Mouse (Mus musculus): ENCODE data around the gene Morc2b. TPM values are rescaled to one million over a fixed set of nuclear protein-coding genes. Genes with fewer than 3 reads are reported as not detected.

Morc2b gene
- polyA plus RNA-seq, 1 experiment, result 0.04 TPM

GRCm38 (mm10) chr17:33091630-33092029 is 47.9 kb downstream of the Morc2b start:
- peaks cover 8% of the 10 kb centered on the region for H3K79me3 ChIP-seq (ENCODE audit: low read depth)
- no peak overlapping the region for H3K4me3 ChIP-seq (ENCODE audit: insufficient read depth, poor library complexity, severe bottlenecking)
- TF ChIP-seq CEBPB (IDR thresholded peaks at IDR 0.05; ENCODE audit: low read depth) (no peak), CTCF (IDR thresholded peaks at IDR 0.05; ENCODE audit: control insufficient read depth, insufficient read depth, insufficient read length) (no peak), MYOG (IDR thresholded peaks at IDR 0.05; ENCODE audit: control insufficient read depth, extremely low read depth, insufficient read length) (no peak), MAX (IDR thresholded peaks at IDR 0.05) (no peak)
- H3K79me2 ChIP-seq (ENCODE audit: control insufficient read depth, insufficient read depth), result peaks cover 33% of the 10 kb centered on the region
- H3K36me3 ChIP-seq (ENCODE audit: control insufficient read depth, insufficient read depth), result no peaks in the 10 kb centered on the region
- H3ac ChIP-seq (ENCODE audit: control insufficient read depth, insufficient read length, low read depth), result no peak overlapping the region
- no peaks in the 10 kb centered on the region for H3K27me3 ChIP-seq (ENCODE audit: control insufficient read depth, insufficient read depth, insufficient read length)

GRCm38 (mm10) chr17:33089220-33089949 is 50.1 kb downstream of the Morc2b start, which contains the start of gene Zfp563:
TSS of gene Zfp563 (plus strand) at chr17:33089310.
- H3K79me3 ChIP-seq (ENCODE audit: low read depth), result peaks cover 3% of the 10 kb centered on the region
- H3K4me3 ChIP-seq (ENCODE audit: insufficient read depth, poor library complexity, severe bottlenecking), result peak within 1 kb of the TSS; percentile 41
- H3K79me2 ChIP-seq (ENCODE audit: control insufficient read depth, insufficient read depth), result peaks cover 16% of the 10 kb centered on the region
- H3ac ChIP-seq (ENCODE audit: control insufficient read depth, insufficient read length, low read depth), result peak within 1 kb of the TSS; percentile 77
- no peaks in the 10 kb centered on the region for H3K27me3 ChIP-seq (ENCODE audit: control insufficient read depth, insufficient read depth, insufficient read length)
- no peaks in the 10 kb centered on the region for H3K36me3 ChIP-seq (ENCODE audit: control insufficient read depth, insufficient read depth)
- no peak for TF ChIP-seq CEBPB (IDR thresholded peaks at IDR 0.05; ENCODE audit: low read depth)
- no peak for TF ChIP-seq CTCF (IDR thresholded peaks at IDR 0.05; ENCODE audit: control insufficient read depth, insufficient read depth, insufficient read length)
- TF ChIP-seq MYOD1 (IDR thresholded peaks at IDR 0.05; ENCODE audit: control insufficient read depth, insufficient read length, low read depth), result no peak
- TF ChIP-seq MAX (IDR thresholded peaks at IDR 0.05), result no peak
- no peak for TF ChIP-seq USF1 (IDR thresholded peaks at IDR 0.05; ENCODE audit: low read depth)
- TF ChIP-seq MYOG (IDR thresholded peaks at IDR 0.05; ENCODE audit: control insufficient read depth, extremely low read depth, insufficient read length), result no peak
- TF ChIP-seq FOSL1 (IDR thresholded peaks at IDR 0.05; ENCODE audit: insufficient read depth, low read length, poor library complexity, severe bottlenecking), result no peak

GRCm38 (mm10) chr17:33067958-33068357 is 71.5 kb downstream of the Morc2b start, which contains the start of gene 4921501E09Rik:
TSS of gene 4921501E09Rik (minus strand) at chr17:33068058.
- Histone ChIP-seq H3K79me2 (ENCODE audit: control insufficient read depth, insufficient read depth) (no peaks in the 10 kb centered on the region), H3K4me3 (ENCODE audit: insufficient read depth, poor library complexity, severe bottlenecking) (no peak within 1 kb of the TSS), H3K36me3 (ENCODE audit: control insufficient read depth, insufficient read depth) (no peaks in the 10 kb centered on the region), H3K27me3 (ENCODE audit: control insufficient read depth, insufficient read depth, insufficient read length) (peaks cover 3% of the 10 kb centered on the region), H3K79me3 (ENCODE audit: low read depth) (no peaks in the 10 kb centered on the region), H3ac (ENCODE audit: control insufficient read depth, insufficient read length, low read depth) (no peak within 1 kb of the TSS)
- TF ChIP-seq USF1 (IDR thresholded peaks at IDR 0.05; ENCODE audit: low read depth) (no peak), CTCF (IDR thresholded peaks at IDR 0.05; ENCODE audit: control insufficient read depth, insufficient read depth, insufficient read length) (no peak), FOSL1 (IDR thresholded peaks at IDR 0.05; ENCODE audit: insufficient read depth, low read length, poor library complexity, severe bottlenecking) (no peak), MYOD1 (IDR thresholded peaks at IDR 0.05; ENCODE audit: control insufficient read depth, insufficient read length, low read depth) (no peak), MYOG (IDR thresholded peaks at IDR 0.05; ENCODE audit: control insufficient read depth, extremely low read depth, insufficient read length) (no peak)

Other genes starting within 250 kb of the Morc2b start
- gene Zfp870, start 248.0 kb downstream of the Morc2b start, polyA plus RNA-seq (2012; fragmentation: generic; extraction: Trizol), result 0.99 TPM
- 0.02 TPM for gene Cyp4f14, start 222.3 kb downstream of the Morc2b start, polyA plus RNA-seq (2012; fragmentation: generic; extraction: Trizol)
- 1.5 TPM for gene Cyp4f13, start 192.3 kb downstream of the Morc2b start, polyA plus RNA-seq (2012; fragmentation: generic; extraction: Trizol)
- gene Zfp472, start 173.9 kb downstream of the Morc2b start, polyA plus RNA-seq (2012; fragmentation: generic; extraction: Trizol), result 1.8 TPM
- 1.4 TPM for gene Zfp952, start 146.6 kb downstream of the Morc2b start, polyA plus RNA-seq (2012; fragmentation: generic; extraction: Trizol)
- gene Zfp763, start 106.3 kb downstream of the Morc2b start, polyA plus RNA-seq (2012; fragmentation: generic; extraction: Trizol), result 0.96 TPM
- not detected for gene 4921501E09Rik, start 71.6 kb downstream of the Morc2b start, polyA plus RNA-seq (2012; fragmentation: generic; extraction: Trizol)
- 1.3 TPM for gene Zfp563, start 50.4 kb downstream of the Morc2b start, polyA plus RNA-seq (2012; fragmentation: generic; extraction: Trizol)
- gene Olfr55, start 28.8 kb upstream of the Morc2b start, polyA plus RNA-seq (2012; fragmentation: generic; extraction: Trizol), result not detected
- gene Olfr239, start 51.6 kb upstream of the Morc2b start, polyA plus RNA-seq (2012; fragmentation: generic; extraction: Trizol), result not detected
- 0.01 TPM for gene Olfr1564, start 82.0 kb upstream of the Morc2b start, polyA plus RNA-seq (2012; fragmentation: generic; extraction: Trizol)
- gene Zfp955a, start 115.5 kb upstream of the Morc2b start, polyA plus RNA-seq (2012; fragmentation: generic; extraction: Trizol), result 2.5 TPM
- not detected for gene Olfr63, start 125.0 kb upstream of the Morc2b start, polyA plus RNA-seq (2012; fragmentation: generic; extraction: Trizol)
- gene Zfp955b, start 149.9 kb upstream of the Morc2b start, polyA plus RNA-seq (2012; fragmentation: generic; extraction: Trizol), result 2.5 TPM
- 1.3 TPM for gene Zfp81, start 219.2 kb upstream of the Morc2b start, polyA plus RNA-seq (2012; fragmentation: generic; extraction: Trizol)

All from C2C12 (cell line).